Mouse (Mus musculus): ENCODE measurements around the gene Emc6.

The Emc6 gene

GRCm38 (mm10) chr11:73176186-73176585 is 651 bp downstream of the Emc6 start:
- no peak for DNase-seq (ENCODE audit: low spot score)

DNA sequence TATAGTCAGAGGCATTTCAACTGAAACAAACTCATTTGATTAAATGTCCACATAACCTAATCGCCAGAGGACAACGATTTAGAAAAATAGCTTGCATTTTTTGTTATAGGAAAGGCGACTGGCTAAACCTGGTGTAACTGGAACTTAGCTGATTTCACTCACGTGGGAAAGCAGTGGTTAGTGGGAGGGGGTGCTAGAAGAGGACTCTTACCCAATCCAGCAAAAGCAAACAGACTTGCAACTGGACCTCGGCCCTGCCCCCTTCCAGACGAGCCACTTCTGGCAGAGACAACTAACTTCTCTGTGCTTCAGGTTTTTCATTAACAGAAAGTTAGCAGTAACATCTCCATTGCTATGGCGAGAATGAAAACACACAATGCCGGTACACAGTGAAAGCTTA is 1.2 kb downstream of the Emc6 start:
- no peak for DNase-seq (ENCODE audit: low spot score)

DNA sequence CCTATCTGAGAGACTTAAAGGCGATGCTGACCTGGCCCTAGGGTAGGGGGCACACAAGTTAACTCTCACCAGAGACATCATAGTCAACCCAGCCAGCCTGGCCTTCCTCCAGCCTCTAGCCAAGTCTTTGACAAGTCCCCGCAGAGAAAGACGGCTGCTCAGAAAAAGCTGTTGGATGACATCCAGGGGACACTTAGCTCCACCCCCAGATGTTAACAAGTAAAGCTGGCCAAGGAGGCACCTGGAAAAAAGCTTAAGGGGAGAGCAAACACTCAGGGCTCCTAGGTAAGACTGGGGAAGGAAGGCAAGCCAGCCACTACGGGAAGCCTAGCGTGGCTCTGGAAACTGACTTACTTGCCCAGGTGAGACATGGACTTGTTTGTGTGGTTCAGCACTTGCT is 4.7 kb downstream of the Emc6 start:
- DNase-seq (ENCODE audit: low spot score): no peak

DNA sequence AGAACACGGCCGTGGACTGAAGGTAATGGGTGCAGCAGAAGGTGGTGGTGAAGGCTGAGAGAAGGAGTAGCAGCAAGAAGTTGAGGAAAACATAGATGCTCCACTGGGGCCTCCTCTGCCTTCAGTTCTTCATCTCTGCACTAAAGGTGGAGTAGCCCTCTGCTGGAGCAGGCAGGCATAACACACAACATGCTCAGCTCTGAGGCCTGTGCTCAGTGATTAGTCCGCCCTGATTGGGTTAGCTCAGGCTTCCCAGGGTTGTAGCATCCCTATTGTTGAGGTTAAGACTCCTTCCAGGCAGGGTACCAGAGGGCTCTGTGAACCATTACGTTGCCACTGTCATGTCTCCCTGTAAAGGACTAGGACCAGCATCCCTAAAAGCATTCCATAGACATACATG is 7.6 kb downstream of the Emc6 start:
- peak; percentile 79 for DNase-seq (ENCODE audit: low spot score)

DNA sequence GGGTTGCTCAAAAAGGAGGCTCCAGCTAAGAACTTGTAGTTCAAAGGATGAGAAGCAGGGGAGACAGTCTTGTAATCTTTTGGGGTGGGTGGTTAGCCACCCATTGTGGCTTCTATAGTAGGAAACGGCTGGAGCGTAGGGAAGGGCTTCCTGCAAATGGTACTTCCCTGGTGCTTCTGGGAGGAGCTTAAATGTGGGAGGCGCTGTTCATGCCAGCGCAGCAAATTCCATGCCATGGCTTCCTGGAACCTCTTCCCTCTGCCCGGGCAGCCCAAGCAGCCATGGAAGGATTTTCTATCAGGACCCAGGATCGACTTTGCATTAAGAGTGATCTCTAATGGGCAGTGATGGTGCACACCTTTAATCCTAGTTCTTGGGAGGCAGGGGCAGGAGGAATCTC is 8.3 kb downstream of the Emc6 start:
- no peak for DNase-seq (ENCODE audit: low spot score)

DNA sequence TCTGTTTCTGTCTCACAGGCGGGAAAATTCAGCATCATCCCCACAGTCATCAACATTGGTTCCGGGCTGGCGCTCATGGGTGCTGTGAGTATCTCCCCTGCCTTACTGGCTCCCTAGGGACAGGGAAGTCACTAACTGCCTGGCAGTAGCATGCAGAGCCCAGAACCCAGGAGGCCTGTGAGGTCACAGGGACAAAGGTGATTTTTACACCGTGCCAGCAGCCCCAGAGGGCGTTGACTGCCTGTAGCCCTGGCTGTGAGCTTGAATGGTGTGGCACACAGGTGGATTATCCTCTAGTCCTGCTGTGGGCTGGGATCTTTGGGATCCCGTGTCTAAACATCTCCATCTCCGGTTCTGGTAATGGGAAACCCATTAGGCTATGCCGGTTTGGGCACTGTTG is 8.8 kb downstream of the Emc6 start:
- DNase-seq (ENCODE audit: low spot score): no peak

- DNase-seq (ENCODE audit: low spot score): no peak
Measured at GRCm38 (mm10) chr11:73162284-73162683, 14.6 kb downstream of the Emc6 start.

DNA sequence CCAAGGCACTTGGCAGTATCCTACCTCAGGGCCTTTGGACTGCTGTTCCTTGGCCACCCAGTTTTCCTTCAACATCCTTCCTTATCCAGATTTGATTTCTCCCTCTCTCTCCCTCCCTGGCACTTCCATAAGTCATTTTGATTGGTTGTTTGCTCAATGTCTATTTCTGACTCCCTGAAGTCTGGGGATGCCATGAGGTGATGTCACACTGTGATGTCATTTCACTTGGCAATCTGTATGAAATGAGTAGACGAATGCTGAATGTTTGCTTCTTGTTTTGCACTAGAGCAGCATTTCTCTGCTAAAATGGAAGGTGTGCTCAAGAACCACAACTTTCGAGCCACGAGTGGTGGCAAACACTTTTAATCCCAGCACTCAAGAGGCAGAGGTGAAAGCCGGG is 15.2 kb downstream of the Emc6 start:
- DNase-seq (ENCODE audit: low spot score): no peak

DNA sequence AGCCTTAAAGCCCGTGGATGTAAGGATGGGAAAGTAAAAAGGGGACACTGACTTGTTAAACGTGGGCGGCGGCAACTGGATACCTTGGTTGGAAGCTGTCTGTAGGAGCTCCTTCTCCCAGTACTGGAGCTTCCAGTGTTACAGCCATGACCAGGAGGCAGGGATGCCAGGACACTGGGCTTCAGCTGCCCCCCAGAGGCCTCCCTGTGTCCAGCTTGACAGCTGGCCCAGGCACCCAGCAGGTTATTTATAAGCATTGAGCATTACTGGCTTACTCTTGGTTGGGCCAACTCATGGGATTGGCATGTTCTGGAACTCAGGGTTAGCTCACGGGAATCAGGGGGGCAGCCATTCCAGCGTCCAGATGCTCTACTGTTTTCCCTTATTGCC is 16.0 kb downstream of the Emc6 start:
- no peak for DNase-seq (ENCODE audit: low spot score)

- peak; percentile 53 for DNase-seq (ENCODE audit: low spot score)
Measured at GRCm38 (mm10) chr11:73159957-73160810, 16.7 kb downstream of the Emc6 start, which contains the start of gene P2rx5. P2rx5 (plus strand) TSS chr11:73160421.

DNA sequence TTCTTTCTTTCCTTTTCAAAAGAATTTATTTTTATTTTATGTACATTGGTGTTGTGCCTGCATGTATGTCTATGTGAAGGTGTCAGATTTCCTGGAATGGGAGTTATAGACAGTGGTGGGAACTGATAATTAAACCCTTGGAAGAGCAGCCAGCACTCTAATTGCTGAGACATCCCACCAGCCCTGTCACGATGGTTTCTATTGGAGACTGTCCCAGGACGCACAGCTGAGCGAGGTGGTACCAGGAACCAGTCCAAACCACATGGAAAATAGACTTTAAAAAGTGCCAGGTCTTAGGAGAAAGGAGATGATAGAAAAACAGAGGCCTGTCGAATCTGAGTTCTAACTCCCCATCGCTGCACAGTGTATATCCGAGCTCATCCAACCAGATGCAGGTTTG is 21.8 kb downstream of the Emc6 start:
- no peak for DNase-seq (ENCODE audit: low spot score)

DNA sequence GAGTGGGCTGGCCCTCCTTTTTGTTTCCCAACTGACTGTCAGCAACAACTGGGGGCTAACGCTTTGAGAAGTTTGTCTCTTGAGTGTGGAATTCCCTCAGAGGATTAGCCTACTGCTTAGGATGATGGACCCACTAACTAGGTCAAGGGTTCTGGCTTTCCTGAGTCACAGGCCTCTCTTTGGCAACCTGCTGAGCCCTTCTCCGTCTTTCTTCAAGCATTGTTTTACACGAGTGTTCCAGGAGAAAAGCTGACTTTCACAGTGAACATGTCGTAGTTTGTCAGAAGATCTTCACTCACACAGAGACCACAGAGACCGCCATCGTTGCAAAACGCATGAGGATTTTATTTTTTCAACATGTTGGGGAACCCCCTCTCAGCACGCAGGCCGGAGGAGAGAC is 28.6 kb downstream of the Emc6 start:
- DNase-seq (ENCODE audit: low spot score): no peak

DNA sequence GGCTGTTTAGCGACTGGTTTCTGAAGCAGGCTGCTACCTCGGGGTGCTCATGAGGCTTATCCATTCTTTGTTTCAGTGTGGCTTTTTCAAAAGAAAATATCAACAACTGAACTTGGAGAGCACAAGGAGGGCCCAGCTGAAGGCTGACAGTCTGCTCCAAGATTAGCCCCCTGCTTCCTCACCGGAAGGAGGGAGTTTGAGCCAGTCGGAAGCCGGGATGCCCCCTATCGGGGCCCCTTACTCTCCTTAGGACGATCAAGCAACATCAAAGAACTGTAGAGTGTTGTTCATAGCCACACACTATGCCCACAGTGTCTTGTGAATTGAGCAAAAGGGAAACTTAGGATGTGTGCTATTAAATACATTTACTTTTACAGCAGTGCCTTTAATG is 29.9 kb downstream of the Emc6 start:
- DNase-seq (ENCODE audit: low spot score): no peak

DNA sequence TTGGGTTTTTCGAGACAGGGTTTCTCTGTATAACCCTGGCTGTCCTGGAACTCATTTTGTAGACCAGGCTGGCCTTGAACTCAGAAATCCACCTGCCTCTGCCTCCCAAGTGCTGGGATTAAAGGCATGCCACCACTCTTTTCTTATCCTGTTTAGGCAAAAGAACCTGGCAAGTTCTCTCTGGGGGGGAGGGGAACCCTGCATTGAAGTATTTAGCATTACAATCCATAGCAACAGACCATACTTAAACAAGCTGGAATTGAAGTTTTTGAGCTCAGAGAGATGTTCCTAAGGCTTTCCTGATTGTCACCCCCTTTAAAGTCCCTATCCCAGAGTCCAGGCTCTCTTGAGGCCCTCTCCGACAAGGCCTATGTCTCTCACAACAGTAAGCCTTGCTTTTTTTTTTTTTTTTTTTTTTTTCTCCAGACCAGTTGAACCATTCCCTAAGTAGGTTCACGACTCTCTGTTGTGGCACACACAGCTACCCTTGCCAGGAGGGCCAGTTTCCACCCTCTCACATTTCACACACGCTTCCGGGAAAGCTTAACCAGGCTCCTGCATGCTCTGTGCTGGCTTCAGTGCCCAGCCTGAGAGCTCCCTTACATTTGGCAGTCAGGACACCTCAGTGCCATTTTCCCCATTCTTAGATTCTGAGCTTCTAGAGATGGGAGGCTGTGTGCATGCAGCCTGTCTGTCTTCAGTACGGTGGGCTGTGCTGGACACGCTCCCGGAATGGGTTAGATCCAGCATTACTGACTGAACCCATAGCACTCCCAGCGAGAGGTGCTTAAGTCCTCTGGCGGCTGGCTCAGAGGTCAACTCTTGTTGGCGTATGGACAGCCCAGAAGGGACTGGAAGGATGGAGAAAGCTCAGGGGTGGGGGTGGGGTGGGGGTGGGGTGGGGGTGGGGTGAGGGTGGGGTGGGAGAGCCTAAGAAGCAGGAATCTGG is 30.5 kb downstream of the Emc6 start:
- DNase-seq (ENCODE audit: low spot score): no peak

DNA sequence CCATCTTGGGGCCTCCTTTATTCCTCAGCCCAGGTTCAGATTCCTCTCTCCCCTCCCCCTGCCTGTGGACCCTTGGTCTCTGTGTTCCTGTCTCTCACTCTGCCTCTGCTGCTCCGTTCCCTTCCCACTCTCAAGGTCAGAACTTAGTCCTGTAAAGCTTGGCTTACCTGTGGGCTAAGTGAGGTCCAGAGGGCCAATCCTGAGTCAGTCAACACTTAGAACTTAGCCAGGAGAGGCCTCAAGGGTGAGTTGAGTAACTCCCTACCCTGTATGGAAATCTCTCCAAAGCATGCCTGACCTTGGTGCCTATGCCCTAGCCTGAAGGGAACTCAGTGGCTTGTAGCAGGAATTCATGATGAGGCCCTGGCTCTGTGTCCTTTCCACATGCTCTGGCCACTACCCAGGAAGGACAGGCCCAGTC is 32.6 kb downstream of the Emc6 start:
- DNase-seq (ENCODE audit: low spot score): no peak

GRCm38 (mm10) chr11:73137591-73138501 is 39.0 kb downstream of the Emc6 start, which contains the start of gene Haspin:
Haspin (minus strand) TSS chr11:73138294.
- peak; percentile 96 for DNase-seq (ENCODE audit: low spot score)

- DNase-seq (ENCODE audit: low spot score): no peak
Measured at GRCm38 (mm10) chr11:73137116-73137515, 39.7 kb downstream of the Emc6 start.

GRCm38 (mm10) chr11:73136587-73136986 is 40.2 kb downstream of the Emc6 start:
- no peak for DNase-seq (ENCODE audit: low spot score)

DNA sequence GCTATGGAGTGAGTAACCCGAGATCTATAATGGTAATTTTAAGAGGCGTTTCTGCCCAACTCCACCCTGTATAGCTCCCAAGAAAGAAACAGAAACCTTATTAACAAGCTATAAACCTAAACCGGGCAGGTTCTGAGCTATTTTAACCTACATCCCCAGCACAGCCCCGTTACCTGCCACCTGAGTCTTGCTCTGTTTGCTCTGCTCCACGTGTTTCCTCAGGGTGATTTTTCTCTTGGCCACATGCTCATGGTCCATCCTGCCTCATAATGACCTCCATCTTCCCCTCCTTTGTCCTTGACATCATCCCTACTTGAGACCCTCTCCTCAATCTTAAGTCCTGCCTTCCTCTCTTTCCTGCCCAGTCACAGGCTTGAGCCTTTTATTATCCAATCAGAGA is 42.6 kb downstream of the Emc6 start:
- no peak for DNase-seq (ENCODE audit: low spot score)

DNA sequence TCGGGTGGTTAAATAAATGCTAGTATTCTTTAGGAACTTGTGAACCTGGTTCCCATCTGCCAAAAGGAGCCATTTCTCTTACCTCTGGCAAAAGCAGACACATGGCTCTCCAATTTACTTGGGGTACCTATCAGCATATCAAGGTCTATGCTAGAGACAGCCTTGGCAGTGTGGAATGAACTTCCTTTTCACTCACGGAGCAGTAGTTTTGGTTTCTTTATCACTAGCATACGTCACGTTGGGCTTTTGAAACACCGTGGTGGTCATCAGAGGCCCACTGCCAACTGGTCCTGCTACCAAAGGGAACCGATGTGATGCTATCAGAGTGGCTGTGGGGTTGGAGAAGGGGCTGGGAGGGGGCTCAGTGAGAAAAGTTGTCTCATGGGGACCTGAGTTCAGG is 43.8 kb downstream of the Emc6 start:
- no peak for DNase-seq (ENCODE audit: low spot score)

- DNase-seq (ENCODE audit: low spot score): no peak
Measured at GRCm38 (mm10) chr11:73131020-73131419, 45.8 kb downstream of the Emc6 start.

DNA sequence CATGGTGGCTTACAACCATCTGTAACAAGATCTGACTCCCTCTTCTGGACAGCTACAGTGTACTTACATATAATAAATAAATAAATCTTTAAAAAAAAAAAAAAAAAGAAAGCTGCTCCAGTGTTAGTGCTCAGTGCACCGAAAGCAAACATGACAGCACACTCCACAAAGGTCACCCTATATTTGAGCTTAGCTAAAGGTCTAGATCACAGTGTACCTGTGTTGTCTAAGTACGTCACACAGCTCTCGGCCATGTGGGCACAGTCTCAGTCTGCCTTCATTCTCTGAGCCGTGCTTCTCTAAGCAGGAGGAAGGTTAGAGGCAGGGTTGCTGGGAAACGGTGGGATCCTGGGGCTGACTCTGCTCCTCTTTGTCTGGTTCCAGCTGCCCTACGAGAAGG is 50.3 kb downstream of the Emc6 start:
- no peak for DNase-seq (ENCODE audit: low spot score)
